41 mouse cellular contexts compared by ENCODE assay signal in the genomic region with DNA sequence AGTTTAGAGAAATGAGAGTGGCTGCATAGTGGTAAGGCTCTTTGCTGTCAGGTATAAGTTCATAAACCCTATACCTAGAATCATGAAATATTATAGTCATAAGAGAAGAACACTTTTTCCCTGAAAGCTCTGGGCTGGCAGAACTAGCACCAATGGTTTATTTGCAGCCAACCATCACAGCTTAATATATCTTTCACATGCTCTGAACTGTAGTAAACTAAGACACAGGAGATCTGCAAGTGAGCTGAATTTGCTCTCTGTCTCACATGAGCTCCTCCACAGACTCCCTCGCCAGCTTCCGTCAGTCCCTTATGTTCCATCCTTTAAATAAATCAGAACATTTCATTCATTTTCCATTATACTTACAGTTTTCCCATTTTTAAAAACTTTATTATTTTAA. TPM values are rescaled to one million over a fixed set of nuclear protein-coding genes. Genes with fewer than 3 reads are reported as not detected.
"Had no signal": no experiment of that assay in that cellular context is flagged by ENCODE, and none has a peak within 500 bp of the region (broad histone marks: within the 10 kb centered on the region; RNA-seq: fewer than 3 reads in every experiment).

No protein-coding gene starts in this region.

- H3K27me3 ChIP-seq: heart, embryonic 12.5 days; hindbrain, embryonic 12.5 days; intestine, embryonic 15.5 days; limb, embryonic 12.5 days; liver, embryonic 13.5 days had no signal

- ATAC-seq: hindbrain, embryonic 16.5 days; inflammation-experienced regulatory T-cells, adult 6 months; intestine, embryonic 15.5 days; intestine, postnatal 0 days had no signal

- H3K27ac ChIP-seq: heart, adult 2 months; hindbrain, embryonic 10.5 days; hindbrain, embryonic 12.5 days; hindbrain, embryonic 14.5 days; intestine, embryonic 15.5 days; layer of hippocampus, adult 2 months; limb, embryonic 10.5 days; limb, embryonic 12.5 days; liver, embryonic 13.5 days had no signal

- H3K4me1 ChIP-seq: heart, embryonic 12.5 days; hindbrain, embryonic 10.5 days; hindbrain, embryonic 12.5 days; intestine, embryonic 15.5 days; limb, embryonic 10.5 days; limb, embryonic 12.5 days; liver, embryonic 13.5 days had no signal

- H3K36me3 ChIP-seq: heart, embryonic 12.5 days; hindbrain, embryonic 10.5 days; hindbrain, embryonic 12.5 days; intestine, embryonic 15.5 days; limb, embryonic 10.5 days; limb, embryonic 12.5 days; liver, embryonic 13.5 days had no signal

- H3K4me3 ChIP-seq: heart, adult 2 months; heart, embryonic 12.5 days; hindbrain, embryonic 10.5 days; hindbrain, embryonic 12.5 days; intestine, embryonic 15.5 days; layer of hippocampus, adult 2 months; limb, embryonic 10.5 days; limb, embryonic 12.5 days; liver, embryonic 13.5 days had no signal

- H3K4me2 ChIP-seq: heart, embryonic 12.5 days; hindbrain, embryonic 12.5 days; hindbrain, embryonic 14.5 days; intestine, embryonic 15.5 days; limb, embryonic 12.5 days; liver, embryonic 11.5 days; liver, embryonic 13.5 days had no signal

- DNase-seq: gastrocnemius, postnatal 14 days; gastrocnemius, postnatal 36 days; heart, adult 11 months; heart, adult 2 months; heart, postnatal 10 days; heart, postnatal 4 days; kidney, adult 18-20 months; kidney, adult 8-10 months; kidney, postnatal 10 days; kidney, postnatal 25 days; kidney, postnatal 4 days; liver; liver, embryonic 13.5 days had no signal

- H3K9ac ChIP-seq: heart, embryonic 12.5 days; hindbrain, embryonic 12.5 days; hindbrain, embryonic 14.5 days; intestine, embryonic 15.5 days; limb, embryonic 12.5 days; liver, embryonic 13.5 days had no signal

- H3K9me3 ChIP-seq: heart, embryonic 12.5 days; hindbrain, embryonic 10.5 days; hindbrain, embryonic 12.5 days; intestine, embryonic 15.5 days; limb, embryonic 10.5 days; limb, embryonic 12.5 days; liver, embryonic 13.5 days had no signal

RNA-seq across cellular contexts. Expression of a gene that starts 56.9 kb away (rescaled TPM):
- total RNA-seq: gastrocnemius, adult 18-20 months; gastrocnemius, adult 8-10 months; gastrocnemius, postnatal 14 days; gastrocnemius, postnatal 36 days; heart, adult 2 months; heart, postnatal 10 days; heart, postnatal 25 days; heart, postnatal 4 days; layer of hippocampus, adult 2 months; layer of hippocampus, postnatal 10 days; layer of hippocampus, postnatal 25 days; left cerebral cortex, adult 18-20 months; left cerebral cortex, adult 8-10 months; left cerebral cortex, postnatal 14 days; left cerebral cortex, postnatal 36 days had no signal
- polyA plus RNA-seq: frontal cortex, adult 2 months; gonadal fat pad, adult 2 months; heart, adult 2 months; heart, embryonic 12.5 days; heart, embryonic 14.5 days; heart, embryonic 16.5 days; hindbrain, embryonic 10.5 days; hindbrain, embryonic 12.5 days; hindbrain, embryonic 14.5 days; hindbrain, embryonic 16.5 days; inflammation-experienced regulatory T-cells, adult 6 months; intestine, embryonic 15.5 days; intestine, postnatal 0 days; kidney, embryonic 14.5 days; kidney, embryonic 16.5 days; limb, embryonic 10.5 days; limb, embryonic 12.5 days; limb, embryonic 14.5 days; liver, embryonic 11.5 days; liver, embryonic 13.5 days had no signal
